Mouse (Mus musculus): Measurements from ENCODE around the gene Pomt2.
A peak's percentile ranks its signal among the peaks of the same experiment; 100 is the strongest.

Gene Pomt2

DNA sequence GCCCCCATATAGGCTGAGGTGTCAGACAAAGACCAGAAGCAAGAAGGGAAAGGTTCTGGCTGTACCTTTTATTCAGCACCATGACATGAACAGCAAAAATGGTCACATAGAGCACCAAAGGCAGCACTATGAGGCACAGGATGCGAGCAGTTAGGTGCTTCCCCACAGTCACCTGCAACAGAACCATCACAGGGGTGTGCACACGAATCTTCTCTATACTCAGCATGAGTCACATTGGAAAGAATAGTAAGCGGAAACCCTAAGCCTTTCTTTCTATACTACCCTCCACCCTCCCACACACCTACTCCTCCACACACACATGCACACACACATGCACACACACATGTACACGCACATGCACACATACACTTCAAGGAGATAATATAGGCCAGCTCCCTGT lies 17.5 kb downstream of the Pomt2 start:
- DNase-seq (ENCODE audit: low read depth, low spot score) = no peak

DNA sequence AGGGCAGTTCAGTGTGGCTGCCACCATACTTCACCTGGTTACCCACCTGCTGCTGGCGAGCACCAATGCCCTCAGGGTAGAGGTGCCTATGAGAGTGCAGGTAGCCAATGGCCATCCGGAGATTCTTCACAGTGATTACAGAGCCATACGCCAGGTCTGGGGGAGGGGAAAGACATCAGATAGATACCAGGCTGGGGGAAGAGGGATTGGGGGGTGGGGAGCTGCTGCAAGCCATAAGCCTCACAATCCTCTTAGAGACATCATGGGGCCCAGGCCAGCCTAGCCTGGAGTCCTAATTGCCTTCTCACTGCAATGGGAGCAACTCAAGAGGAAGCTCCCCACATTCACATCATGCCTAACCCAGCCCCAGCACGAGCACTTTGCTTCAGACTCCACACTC lies 20.5 kb downstream of the Pomt2 start:
- no peak for DNase-seq (ENCODE audit: low read depth, low spot score)

DNA sequence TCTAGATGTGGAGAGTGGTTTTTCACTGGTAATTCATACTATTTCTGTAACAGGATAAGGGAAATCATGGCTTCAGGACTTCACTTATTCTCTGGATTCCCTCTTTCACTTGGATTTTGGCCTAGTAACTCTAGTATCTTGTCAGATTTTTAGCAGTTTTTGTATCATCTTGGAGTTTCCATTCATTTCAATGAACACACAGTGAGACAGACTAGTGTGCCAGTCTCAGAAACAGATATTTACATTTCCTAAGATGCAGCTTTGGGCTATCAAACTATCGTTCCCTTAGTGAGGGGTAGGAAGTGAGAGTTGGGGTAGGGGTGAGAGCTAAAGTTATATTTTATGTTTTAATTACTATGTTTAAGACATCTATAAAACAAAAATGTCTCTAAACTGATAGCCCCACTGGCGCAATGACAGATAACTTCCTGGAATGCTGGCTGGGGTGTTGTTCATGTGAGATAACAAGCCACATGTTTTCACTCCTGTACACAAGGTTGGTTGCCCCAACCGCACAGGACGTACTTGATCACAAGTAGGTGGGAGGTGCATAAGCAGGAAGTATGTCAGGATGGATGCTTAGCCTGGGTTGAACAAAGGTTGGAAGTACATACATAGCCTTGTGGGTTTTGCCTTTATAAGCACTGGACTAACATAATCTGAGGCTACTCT lies 25.7 kb downstream of the Pomt2 start:
- no peak for DNase-seq (ENCODE audit: low read depth, low spot score)

DNA sequence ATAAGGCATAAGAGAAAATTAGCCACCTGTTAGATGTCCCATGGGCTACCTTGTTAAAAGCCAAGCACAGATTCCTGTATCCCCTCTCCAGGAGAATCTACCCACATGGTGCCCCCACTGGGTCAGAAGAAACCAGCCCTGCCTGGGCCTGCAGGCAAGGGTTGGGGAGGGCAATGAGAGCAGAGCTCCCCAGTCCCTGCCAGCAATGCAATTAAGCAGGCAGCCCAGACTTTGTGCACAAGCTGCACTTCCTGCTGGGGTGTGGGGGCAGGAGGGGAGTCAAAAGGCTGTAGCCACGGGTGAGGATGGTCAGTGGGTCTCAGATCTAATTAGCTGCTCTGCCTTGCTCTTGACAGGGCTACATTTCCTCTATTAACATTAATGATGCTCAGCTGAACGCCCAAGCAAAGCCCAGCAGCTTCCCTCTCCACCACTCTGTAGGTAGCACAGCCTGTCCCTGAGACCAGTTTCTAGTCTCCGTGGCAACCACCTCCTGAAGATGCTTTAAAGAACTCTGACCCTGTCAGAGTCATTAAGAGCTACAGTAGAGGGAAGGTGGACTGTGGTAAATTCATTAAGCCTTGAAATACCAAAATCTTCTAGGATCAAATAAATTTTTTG lies 40.3 kb downstream of the Pomt2 start:
- DNase-seq (ENCODE audit: low read depth, low spot score) = no peak

DNA sequence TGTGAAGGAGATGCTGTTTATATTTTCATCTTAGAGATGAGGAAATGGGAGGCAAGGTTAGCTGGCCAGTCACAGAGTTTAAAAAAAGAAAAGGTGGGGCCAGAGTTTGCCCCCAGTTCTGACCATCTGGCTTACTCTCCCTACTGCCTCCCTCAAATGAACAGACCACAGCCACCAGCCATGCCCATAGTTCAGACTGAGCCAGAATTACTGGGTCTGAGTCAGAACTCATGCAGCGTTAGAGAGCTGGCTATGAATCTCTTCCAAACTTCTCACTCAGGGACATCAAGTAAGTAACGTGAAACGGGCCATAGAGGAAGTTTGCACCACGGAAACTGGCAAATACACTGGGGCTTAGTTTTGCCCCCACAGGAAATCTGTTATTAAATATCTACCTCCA lies 43.0 kb downstream of the Pomt2 start:
- DNase-seq (ENCODE audit: low read depth, low spot score) = no peak

DNA sequence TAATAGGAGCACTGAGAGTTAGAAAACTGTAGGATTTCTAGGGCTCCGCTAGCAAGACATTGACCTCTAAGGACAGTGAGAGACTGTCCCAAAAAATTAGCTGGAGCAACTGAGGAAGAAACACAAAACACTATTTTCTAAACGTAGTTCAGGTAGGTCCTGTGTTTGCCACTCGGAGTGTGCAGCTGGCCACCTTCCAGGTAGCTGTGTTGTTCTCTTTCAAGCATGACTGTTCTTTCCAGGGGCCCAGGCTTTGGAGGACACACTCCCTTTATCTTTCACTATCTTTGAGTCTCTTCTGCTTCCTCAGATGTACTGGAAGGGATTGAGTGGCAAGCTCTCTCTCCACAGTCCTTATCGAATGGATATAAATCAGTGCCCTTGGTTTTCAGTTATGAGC lies 44.3 kb downstream of the Pomt2 start:
- no peak for DNase-seq (ENCODE audit: low read depth, low spot score)

DNA sequence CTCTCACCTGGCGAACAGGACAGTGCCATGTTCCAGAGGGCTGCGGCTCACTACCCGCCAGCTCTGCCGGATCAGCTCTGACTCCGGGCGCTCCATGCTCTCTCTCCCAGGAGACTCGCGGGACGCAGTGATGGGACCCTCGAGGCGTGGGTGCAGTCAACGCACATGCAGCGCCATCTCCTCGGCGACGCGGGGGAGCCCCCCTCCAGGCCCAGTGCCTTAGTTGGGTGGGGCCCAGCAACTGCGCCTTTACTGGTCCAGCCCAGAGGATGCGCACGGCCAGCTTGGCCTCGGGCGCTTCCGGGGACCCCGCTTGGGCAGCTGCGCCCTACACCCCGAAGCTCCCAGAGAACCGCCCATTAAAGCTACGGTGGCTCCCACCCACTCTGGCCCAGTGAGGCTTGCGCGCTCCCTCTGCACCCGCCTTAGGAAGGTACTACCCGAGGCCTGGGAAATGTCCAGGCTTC lies 45.6 kb downstream of the Pomt2 start, which contains the start of gene Ngb:
TSS of gene Ngb (minus strand) at position 375 of the 467 bp plus-strand sequence.
- peak; percentile 30 for DNase-seq (ENCODE audit: low read depth, low spot score)

DNA sequence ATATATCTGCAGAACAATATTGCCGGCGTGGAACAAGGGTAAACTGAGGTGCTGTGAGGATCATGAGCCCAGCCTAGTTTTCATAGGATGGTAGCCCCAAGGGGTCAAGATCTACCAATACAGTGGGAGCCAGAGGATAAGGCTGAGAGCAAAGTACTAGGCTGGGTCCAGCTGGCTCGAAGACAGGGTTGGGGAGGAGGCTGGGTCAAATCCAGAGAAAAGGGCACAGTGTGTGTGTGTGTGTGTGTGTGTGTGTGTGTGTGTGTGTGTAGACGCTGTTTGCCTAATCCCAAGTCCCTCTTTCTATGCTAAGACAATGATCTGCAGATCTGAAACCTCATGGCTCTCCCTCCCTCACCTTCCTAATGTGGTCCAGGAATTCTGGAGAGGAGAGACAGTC lies 47.4 kb downstream of the Pomt2 start:
- DNase-seq (ENCODE audit: low read depth, low spot score) = no peak

DNA sequence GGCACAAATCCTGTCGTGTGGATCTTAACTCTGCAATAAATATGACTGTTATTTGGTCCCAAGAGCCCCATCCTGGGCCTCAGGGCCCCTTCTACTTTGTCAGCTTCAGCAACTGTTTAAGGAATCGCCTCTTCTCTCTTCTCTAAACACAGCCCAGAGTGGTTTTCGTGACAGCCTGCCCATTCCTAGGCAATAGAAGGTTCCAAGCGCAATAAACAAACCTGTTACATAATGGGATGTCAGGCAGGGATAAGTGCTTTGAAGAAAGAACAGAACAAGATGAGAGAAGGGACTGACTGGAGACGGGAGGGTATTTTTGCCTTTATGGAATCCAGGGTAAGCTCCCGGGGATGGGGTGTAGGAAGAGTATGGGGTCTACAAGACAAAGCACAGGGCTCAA lies 54.1 kb downstream of the Pomt2 start:
- no peak for DNase-seq (ENCODE audit: low read depth, low spot score)

DNA sequence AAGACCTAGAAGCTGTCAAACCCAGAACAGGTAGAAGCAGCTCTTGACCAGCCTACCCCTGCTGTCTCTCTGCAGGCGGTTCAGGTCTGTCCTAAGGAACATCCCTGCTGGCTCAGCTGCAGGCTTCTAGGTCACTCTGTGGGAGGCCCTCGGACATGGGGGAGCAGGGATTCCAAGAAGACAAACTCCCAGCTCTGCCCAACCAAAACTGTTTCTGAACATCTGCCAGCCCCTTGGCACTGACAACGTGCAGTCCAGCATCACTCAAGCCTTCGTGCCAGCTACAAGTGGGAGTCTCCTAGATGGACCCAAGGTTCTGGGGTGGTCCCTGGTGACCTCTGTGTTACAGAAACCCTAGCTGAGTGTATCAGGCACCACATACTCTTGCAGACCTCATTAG lies 54.5 kb downstream of the Pomt2 start:
- DNase-seq (ENCODE audit: low read depth, low spot score) = no peak

DNA sequence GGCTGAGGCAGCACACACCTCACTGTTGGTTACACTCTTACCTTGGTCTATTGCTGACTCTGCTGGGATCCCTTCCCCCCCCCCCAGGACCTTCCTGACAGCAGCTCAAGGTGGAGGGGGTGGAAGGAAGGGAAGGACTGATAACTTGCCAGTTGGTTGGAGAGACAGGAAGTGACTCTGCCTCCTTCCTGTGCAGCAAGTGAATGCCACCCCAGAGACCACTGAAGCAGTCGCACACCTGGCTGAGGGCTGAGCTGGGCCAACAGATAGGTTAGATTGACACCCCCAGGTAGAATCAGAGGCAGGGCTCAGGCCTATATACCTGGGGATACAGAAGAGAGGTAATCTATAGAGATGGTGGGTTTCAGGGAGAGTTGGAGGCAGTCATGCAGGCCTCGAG lies 55.9 kb downstream of the Pomt2 start:
- no peak for DNase-seq (ENCODE audit: low read depth, low spot score)

DNA sequence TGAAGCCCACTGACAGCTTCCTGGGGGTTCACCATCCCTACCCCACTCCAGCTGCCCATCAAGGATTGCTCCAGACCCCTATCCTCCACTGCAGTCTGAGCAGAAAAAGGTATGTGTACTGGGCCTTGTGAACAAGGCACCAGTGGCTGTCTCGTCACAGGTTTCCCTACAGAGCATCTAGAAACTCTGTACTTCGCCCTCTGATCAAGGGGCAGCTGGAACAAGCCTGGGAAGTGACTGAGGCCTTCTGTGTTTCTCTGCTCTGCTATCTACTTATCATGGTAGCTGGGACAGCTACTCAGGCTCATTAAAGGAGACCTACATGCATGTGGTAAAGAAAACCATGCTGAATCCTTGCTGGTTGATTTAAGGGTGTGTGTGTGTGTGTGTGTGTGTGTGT lies 58.1 kb downstream of the Pomt2 start:
- no peak for DNase-seq (ENCODE audit: low read depth, low spot score)

DNA sequence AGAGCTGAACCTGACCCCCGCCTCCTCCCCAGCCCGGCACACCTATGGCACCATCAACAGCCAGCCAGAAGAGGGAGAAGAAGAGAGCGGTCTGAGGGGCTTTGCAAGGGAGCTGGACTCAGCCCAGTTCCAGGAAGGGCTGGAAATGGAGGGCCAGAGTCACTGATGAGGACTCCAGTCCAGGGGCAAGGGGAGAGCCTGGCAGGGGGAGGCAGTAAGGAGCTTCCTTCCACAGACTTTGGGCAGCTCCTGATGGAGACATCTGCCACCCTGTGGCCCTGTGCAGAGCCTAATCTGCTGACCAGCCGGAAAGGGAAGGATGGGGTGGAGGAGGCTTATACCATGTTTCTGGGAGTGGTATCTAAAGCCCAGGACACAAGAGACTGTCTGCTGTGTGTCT lies 58.5 kb downstream of the Pomt2 start:
- no peak for DNase-seq (ENCODE audit: low read depth, low spot score)

DNA sequence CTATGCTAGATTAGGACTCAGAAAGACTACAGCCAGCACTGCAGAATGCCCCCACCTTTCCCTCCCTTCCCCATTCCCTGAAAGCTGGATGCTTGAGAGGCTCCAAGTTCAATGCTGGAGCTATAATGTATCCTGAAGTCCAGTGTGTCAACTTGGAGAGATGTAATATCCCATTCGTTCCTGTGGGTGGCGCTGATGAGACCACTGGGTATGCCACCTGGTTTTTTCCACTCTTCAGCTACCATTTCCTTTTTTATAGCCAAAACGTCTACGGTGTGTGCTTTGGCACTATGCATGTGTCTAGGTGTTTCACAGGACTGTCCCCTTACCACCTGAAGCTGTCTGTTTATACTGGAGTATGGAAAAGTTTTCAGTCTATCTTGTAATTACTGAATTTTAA lies 59.4 kb downstream of the Pomt2 start:
- DNase-seq (ENCODE audit: low read depth, low spot score) = peak; percentile 75

DNA sequence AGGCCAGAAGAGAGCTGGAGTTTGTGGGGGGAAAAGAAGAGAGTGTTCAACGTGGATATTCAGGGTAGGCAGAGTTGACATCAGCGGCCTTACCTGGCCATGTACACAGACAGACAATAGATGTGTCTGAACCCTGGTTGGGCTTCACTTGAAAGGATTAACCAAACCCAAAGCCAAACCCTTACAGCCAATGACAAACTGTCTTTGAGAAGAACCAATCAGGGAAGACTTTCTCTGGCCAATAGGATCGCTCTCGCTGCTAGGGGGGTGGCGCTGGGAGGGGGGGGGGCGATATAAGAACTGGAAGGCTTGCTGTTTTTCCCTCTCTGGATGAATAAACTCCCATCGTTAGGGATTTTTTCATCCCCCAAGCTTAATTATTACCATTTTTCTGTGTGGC lies 60.5 kb downstream of the Pomt2 start:
- DNase-seq (ENCODE audit: low read depth, low spot score) = peak; percentile 51

DNA sequence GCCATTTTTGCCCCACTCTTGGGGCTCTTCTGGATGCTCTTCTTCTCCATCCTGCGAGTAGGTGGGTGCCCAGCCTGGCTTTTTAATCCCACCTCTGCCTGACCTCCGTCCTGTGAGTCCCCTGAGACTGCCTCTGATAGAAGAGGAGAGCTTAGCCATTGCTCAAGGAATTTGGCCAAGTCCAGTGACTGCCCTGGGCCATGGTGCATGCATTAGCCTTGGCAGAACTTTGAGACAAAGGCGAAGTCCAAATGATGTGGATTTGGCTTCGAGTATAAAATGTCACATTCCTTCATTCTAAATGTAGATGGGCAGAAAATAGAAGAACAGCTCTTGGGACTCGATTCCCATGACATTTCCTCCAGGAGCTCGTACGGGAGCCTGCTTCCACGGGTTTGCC lies 65.0 kb downstream of the Pomt2 start:
- no peak for DNase-seq (ENCODE audit: low read depth, low spot score)

DNA sequence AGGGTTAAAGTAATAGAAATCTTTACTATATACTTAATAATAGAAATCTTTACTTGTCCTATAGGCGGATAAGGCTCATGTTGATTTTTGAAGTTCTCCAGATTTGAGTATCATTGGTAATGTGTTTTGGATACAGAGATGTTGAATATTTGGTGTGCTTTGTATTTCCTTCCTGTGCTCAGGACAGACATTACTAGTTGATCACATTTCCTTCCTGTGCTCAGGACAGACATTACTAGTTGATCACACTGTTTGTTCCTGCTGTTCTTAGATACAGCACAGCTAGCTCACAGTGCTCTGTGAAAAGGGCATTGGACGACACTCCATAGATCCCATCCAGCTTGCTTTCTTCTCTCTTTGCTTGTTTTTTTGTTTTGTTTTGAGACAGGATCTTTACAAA lies 71.2 kb downstream of the Pomt2 start:
- DNase-seq (ENCODE audit: low read depth, low spot score) = peak; percentile 26

DNA sequence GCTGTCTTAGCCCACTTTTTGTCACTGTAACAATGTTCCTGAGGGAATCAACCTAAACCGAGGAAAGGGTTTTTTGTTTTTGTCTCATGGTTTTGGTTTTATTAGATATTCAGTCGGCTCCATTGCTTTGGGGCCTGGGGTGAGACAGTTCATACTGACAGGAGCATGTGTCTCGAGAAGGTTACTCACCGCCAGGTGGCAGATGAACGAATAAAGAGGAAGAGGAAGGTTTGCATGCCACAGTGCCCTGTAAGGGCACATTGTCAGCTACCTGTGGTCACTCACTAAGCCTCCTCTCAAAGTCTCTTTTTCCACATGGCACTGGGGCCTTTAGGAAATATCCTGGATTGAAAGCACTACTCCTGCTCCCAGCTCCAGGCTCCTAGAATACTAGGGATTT lies 77.2 kb downstream of the Pomt2 start:
- no peak for DNase-seq (ENCODE audit: low read depth, low spot score)

DNA sequence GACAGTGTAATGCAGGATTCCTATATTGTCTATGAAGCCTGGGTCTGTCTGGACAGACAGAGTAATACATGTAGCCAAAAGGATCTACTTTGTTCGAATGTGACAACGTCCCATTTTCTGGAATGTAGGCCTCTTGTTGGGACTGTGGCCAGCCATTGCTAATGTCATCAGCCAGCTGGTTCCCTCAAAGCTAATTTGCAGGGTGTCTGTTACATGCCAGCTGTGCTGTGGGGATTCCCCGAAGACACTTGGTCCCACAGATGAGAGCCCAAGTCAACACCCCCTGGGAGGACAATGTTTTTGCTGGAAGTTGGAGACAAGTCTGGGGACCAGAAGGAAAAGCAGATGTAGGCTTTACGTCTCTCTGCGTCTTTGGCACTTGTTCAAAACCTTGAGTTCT lies 81.3 kb downstream of the Pomt2 start:
- no peak for DNase-seq (ENCODE audit: low read depth, low spot score)

DNA sequence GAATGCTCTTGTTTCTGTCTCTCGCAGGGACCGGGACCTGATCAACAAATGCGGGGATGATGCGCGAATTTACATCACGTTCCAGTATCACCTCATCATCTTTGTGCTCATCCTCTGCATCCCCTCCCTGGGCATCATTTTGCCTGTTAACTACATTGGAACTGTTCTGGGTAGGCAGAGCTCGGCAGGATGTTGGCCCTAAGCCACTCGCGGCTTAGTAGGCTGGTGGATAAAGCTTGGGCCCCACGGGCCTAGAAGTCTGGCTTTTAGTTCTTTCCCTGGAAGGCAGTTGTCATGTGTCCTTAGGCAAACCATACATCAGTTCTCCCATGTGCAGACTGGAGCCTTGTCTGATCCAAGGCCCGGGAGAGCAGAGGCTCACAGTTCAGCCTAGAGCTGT lies 82.3 kb downstream of the Pomt2 start:
- no peak for DNase-seq (ENCODE audit: low read depth, low spot score)

DNA sequence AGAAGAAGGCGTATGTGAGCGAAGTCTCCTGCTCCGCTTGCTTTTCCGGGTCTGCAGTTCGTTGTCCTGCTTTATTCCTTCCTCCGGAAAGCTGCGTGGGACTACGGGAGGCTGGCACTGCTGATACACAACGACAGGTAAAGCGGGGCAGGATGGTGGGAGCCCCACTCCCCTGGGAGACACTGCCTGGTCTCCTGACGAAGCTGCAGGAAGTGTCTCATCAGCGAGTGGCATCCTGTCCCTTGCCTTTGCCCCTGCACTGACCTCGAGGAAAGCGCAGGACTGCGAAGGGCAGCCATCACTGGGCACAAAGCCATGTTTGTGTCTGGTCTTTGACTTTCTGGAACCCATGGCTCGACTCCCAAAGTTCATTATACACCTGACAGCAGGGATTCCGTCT lies 90.7 kb downstream of the Pomt2 start:
- DNase-seq (ENCODE audit: low read depth, low spot score) = no peak
